Mouse (Mus musculus) myocyte (in vitro differentiated cells): ENCODE results near the gene Slc34a1.

ENCODE experiments used
- CEBPB ChIP-seq: IDR thresholded peaks from 2 replicates; pipeline ENCODE4 v1.6.1; 2011; ENCODE audit warnings: mild to moderate bottlenecking, moderate library complexity; ENCODE audit not compliant: poor library complexity, insufficient read depth, severe bottlenecking
- E2F4 ChIP-seq: IDR thresholded peaks from one replicate; pipeline ENCODE4 v1.6.1; 2011; ENCODE audit warnings: mild to moderate bottlenecking, control low read depth, moderate library complexity; ENCODE audit not compliant: insufficient read depth
- MAX ChIP-seq: IDR thresholded peaks from one replicate; pipeline ENCODE4 v1.6.1; 2011; ENCODE audit warnings: low read depth, mild to moderate bottlenecking, control low read depth
- MYOD1 ChIP-seq, 3 experiments: IDR thresholded peaks; one replicate each; pipeline ENCODE4 v1.6.1; 2011; ENCODE audit warnings: control low read depth in 2 of 3, low read depth in 2 of 3, mild to moderate bottlenecking in 2 of 3, moderate library complexity in 1 of 3; ENCODE audit not compliant: insufficient read length in 2 of 3, control insufficient read depth in 1 of 3
- MYOG ChIP-seq, 3 experiments: IDR thresholded peaks; one replicate each; pipeline ENCODE4 v1.6.1; 2011; ENCODE audit warnings: control low read depth in 2 of 3, low read depth in 2 of 3, mild to moderate bottlenecking in 2 of 3; ENCODE audit not compliant: insufficient read length in 2 of 3, control insufficient read depth in 1 of 3, insufficient read depth in 1 of 3
- POLR2A ChIP-seq: IDR thresholded peaks from one replicate; pipeline ENCODE4 v1.6.1; 2011; ENCODE audit warnings: low read depth, mild to moderate bottlenecking, control low read depth, moderate library complexity; ENCODE audit not compliant: insufficient read length
- POLR2AphosphoS2 ChIP-seq: IDR thresholded peaks from one replicate; pipeline ENCODE4 v1.6.1; 2011; ENCODE audit warnings: low read depth, control low read depth; ENCODE audit not compliant: insufficient read length
- SRF ChIP-seq: IDR thresholded peaks from one replicate; pipeline ENCODE4 v1.6.1; 2011; ENCODE audit warnings: low read depth; ENCODE audit not compliant: control insufficient read depth, insufficient read length
- TCF12 ChIP-seq: IDR thresholded peaks from one replicate; pipeline ENCODE4 v1.6.1; 2011; ENCODE audit warnings: mild to moderate bottlenecking, control low read depth; ENCODE audit not compliant: poor library complexity, insufficient read depth, severe bottlenecking
- USF1 ChIP-seq: IDR thresholded peaks from one replicate; pipeline ENCODE4 v1.6.1; 2011; ENCODE audit warnings: low read depth, mild to moderate bottlenecking, control low read depth, moderate library complexity

- no peak for TF ChIP-seq POLR2A
- TF ChIP-seq E2F4: no peak
- TF ChIP-seq SRF: no peak
- TF ChIP-seq POLR2AphosphoS2: no peak
- no peak for TF ChIP-seq MAX
- no peak for TF ChIP-seq TCF12
- TF ChIP-seq MYOD1 (IDR thresholded peaks at IDR 0.05; ENCODE audit: control insufficient read depth in 1 of 3, insufficient read length in 2 of 3, low read depth in 2 of 3): no peak
- no peak for TF ChIP-seq MYOG (IDR thresholded peaks at IDR 0.05; ENCODE audit: control insufficient read depth in 1 of 3, insufficient read depth in 1 of 3, insufficient read length in 2 of 3, low read depth in 2 of 3)
- no peak for TF ChIP-seq USF1
- TF ChIP-seq CEBPB: no peak
These were observed 65.0 kb downstream of the Slc34a1 start for GRCm38 (mm10) chr13:55462965-55463364.
